Mouse (Mus musculus) stomach, embryonic 16.5 days (tissue): Measurements from ENCODE around the gene Rabl3. TPM values are rescaled to one million over a fixed set of nuclear protein-coding genes. Genes with fewer than 3 reads are reported as not detected.

ENCODE experiments used
- ATAC-seq: fragments of 200-750 bp; cut with Nextera tagmentation; 2 replicates; pipeline ENCODE4 v1.8.0; 2017; ENCODE audit warnings: moderate number of reproducible peaks, moderate TSS enrichment; ENCODE audit not compliant: insufficient read depth, low FRiP score
- H3K27ac ChIP-seq: fragments of 300-500 bp; sonication (generic); 2 replicates; pipeline ENCODE4 v1.5.1; 2014; ENCODE audit warnings: low read length
- H3K27me3 ChIP-seq: fragments of 300-500 bp; sonication (generic); 2 replicates; pipeline ENCODE4 v1.6.1; 2014; ENCODE audit warnings: low read length, control low read depth, mixed read lengths; ENCODE audit not compliant: control insufficient read depth, insufficient read depth
- H3K36me3 ChIP-seq: fragments of 300-500 bp; sonication (generic); 2 replicates; pipeline ENCODE4 v1.6.1; 2014; ENCODE audit warnings: low read length; ENCODE audit not compliant: control insufficient read depth, insufficient read depth
- H3K4me1 ChIP-seq: fragments of 300-500 bp; sonication (generic); 2 replicates; pipeline ENCODE4 v1.6.1; 2014; ENCODE audit warnings: low read length, control low read depth, mixed read lengths; ENCODE audit not compliant: control insufficient read depth, insufficient read depth
- H3K4me2 ChIP-seq: fragments of 300-500 bp; sonication (generic); 2 replicates; pipeline ENCODE4 v1.6.1; 2014; ENCODE audit warnings: low read depth, low read length, mixed read lengths
- H3K4me3 ChIP-seq: fragments of 300-500 bp; sonication (generic); replicated peaks from 2 replicates; pipeline ENCODE4 v1.5.1; 2014; ENCODE audit warnings: mild to moderate bottlenecking, low read length
- H3K9ac ChIP-seq: fragments of 300-500 bp; sonication (generic); 2 replicates; pipeline ENCODE4 v1.6.1; 2014; ENCODE audit warnings: low read length
- H3K9me3 ChIP-seq: fragments of 300-500 bp; sonication (generic); replicated peaks from 2 replicates; pipeline ENCODE4 v1.6.1; 2016; ENCODE audit warnings: low read length, control low read depth; ENCODE audit not compliant: control insufficient read depth
- WGBS: fragments of 180-500 bp; shearing (Covaris S2); extraction: QIAGEN DNeasy Blood & Tissue Kit; methylation state at CpG from one replicate; pipeline ENCODE4 v1.1.7; 2014; 5-methylcytosine and 5-hydroxymethylcytosine counted together
- polyA plus RNA-seq: library from polyadenylated mRNA; unstranded; fragments of >200 nt; fragmentation: Nextera tagmentation; extraction: Ambion mirVana; gene quantifications from 2 replicates; pipeline ENCODE4 v1.2.1, GENCODE M21; 2015

Gene Rabl3
- polyA plus RNA-seq, 1 experiment from 2014 or later, result 22.4 TPM

DNA sequence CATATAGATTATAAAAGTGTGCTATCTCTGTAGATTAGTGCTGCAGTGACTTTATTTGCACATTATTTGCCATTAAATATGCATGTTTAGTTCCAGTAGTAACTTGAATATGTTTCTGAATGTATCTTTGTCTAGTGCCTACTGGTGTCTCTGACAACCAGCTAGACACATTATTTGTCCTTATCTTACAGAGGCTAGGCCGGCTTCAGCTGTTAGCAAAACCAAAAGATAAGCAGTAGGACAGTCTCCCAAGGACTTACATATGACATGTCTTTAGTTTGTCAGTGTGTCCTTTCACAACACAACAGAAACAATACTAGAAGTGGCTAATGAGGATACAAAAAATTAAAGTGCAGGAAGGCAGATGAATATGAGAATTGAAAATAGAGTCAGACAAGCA, 25.4 kb downstream of the Rabl3 start:
- Histone ChIP-seq H3K36me3 (0 out of 2 replicates have a peak, but pooled peaks cover 4% of the 10 kb centered on the region), H3K4me1 (no peaks in the 10 kb centered on the region), H3K4me2 (no peak overlapping the region), H3K27me3 (no peaks in the 10 kb centered on the region), H3K27ac (no peak overlapping the region), H3K4me3 (no peak overlapping the region), H3K9ac (no peak overlapping the region), H3K9me3 (no peaks in the 10 kb centered on the region)
- WGBS, result 57% methylated on average over 1 of the region's 1 CpGs
- ATAC-seq, result no peak

DNA sequence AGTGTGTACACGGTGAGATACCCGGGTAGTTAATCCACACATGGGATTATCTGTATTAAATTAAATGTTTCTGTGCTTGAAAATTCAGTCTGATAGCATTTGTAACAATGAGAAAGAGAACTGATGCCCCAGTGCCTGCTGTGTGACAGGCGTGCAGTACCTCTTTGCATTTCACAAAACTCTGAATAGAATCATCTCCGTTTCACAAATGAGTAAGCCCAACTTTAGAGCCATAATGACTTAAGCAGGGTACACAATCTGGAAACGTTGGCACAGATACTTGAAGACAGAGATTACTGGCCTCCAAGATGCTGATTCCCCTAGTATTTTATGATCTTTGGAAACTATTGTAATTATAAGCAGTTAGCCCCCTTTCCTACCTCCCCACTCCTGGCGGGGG, 26.4 kb downstream of the Rabl3 start:
- H3K4me1 ChIP-seq, result no peaks in the 10 kb centered on the region
- H3K9ac ChIP-seq, result no peak overlapping the region
- no peaks in the 10 kb centered on the region for H3K27me3 ChIP-seq
- ATAC-seq, result no peak
- no peak overlapping the region for H3K27ac ChIP-seq
- 0 out of 2 replicates have a peak, but pooled peaks cover 4% of the 10 kb centered on the region for H3K36me3 ChIP-seq
- WGBS, result 73% methylated on average over 6 of the region's 6 CpGs
- no peaks in the 10 kb centered on the region for H3K9me3 ChIP-seq
- H3K4me2 ChIP-seq, result no peak overlapping the region
- no peak overlapping the region for H3K4me3 ChIP-seq

DNA sequence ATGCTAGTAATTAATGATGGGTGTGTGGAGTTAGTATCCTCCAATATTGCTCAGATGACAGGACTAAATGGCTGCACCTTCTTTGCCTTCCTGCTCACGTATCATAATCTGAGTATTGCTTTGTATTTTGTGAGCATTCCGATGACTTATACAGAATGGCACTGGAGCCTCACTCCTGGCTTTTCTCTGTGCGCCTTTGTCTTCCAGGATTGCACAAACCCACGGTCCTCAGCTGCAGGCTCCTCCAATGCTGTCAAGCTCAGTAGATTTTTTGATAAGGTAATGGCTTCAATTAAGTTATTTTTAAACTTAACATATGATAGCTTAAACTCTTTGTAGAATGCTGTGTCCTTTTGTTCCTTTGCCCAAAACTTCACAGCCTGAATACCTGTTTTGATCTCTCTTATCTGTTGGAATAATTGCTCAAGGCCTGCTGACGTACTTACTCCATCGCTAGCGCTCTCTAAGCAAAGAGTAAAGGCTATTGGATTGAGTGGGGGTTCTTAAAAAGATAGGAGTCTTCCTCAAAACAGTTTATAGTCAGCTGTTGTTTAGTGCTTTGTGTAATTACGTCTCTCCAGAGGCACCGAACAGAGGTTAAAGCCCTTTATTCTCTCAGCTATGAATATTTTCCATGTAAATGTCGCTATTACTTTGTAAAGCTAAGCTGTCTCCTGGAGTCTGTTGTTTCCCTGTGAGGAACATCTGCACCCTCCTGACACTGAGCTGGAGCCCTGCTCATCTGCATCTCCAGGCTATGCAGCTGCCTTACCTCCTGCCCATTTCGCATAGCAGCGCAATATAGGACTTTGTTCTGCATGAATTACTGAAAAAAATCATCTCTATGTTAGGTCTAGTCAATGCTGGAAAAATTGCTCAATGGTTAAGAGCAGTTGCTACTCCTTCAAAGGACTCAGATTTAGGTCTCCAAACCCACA, 27.7 kb downstream of the Rabl3 start:
- H3K36me3 ChIP-seq, result peaks cover 4% of the 10 kb centered on the region; the same call in 1 of the 2 replicates
- H3K27ac ChIP-seq, result no peak overlapping the region
- H3K27me3 ChIP-seq, result no peaks in the 10 kb centered on the region
- 78% methylated on average over 12 of the region's 12 CpGs for WGBS
- no peak overlapping the region for H3K9ac ChIP-seq
- H3K9me3 ChIP-seq, result no peaks in the 10 kb centered on the region
- no peak overlapping the region for H3K4me3 ChIP-seq
- H3K4me1 ChIP-seq, result no peaks in the 10 kb centered on the region
- no peak for ATAC-seq
- no peak overlapping the region for H3K4me2 ChIP-seq

DNA sequence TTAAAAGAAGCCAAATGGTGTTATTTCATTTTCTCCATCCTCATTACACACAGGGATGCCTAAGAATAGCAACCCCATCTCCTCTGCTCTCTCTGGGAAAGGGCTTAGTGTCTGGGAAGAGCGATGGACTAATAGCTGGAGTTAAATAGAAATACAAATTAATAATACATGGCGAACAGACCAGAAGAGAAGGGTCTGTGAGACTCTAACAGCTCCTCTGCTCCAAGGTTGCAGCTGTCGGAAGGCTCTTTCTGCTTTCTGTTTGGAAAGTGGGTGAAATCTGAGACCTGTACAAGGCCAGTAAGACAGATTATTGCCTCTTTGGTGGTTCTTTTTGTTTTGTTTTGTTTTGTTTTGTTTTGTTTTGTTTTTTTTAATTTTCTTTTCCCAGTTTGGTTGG, 31.9 kb downstream of the Rabl3 start:
- Histone ChIP-seq H3K4me2 (no peak overlapping the region), H3K9ac (no peak overlapping the region), H3K9me3 (peaks cover 6% of the 10 kb centered on the region; the same call in 1 of the 2 replicates), H3K36me3 (peaks cover 4% of the 10 kb centered on the region; the same call in 1 of the 2 replicates), H3K4me3 (no peak overlapping the region), H3K4me1 (no peaks in the 10 kb centered on the region), H3K27ac (peak overlapping the region; percentile 27; the same call in 1 of the 2 replicates), H3K27me3 (no peaks in the 10 kb centered on the region)
- WGBS, result 71% methylated on average over 3 of the region's 3 CpGs
- ATAC-seq, result 0 out of 2 replicates have a peak, but pooled peaks have one; percentile 17

DNA sequence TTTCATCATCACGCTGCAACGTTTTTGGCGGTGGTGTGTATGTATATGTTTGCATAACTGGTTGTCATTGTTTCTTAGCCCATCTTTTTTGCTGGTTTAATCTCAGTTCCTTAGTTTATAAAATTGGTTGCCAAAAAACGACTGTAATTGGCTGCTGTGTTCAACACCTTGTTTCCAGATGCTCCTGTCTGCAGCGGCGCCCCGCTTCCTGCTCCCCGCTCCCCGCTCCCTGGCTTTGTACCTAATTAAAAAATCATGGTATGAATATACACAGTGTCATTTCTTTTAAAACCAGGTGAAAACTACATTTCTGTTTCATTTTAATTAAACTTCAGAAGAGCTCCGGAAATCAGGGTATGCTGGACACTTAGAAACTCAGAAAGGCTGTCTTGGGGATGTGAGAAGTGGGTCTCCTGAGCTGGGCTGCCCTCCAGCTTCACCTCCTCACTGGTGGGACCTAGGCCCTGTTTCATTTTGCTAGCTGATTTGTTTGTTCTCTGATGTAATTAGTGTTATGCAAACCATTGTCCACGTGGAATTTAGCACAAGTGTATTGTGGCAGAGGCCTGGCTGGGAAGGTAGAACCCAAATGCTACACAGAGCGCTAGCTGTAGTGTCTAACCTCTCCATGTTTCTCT, 32.6 kb downstream of the Rabl3 start:
- no peak overlapping the region for H3K4me3 ChIP-seq
- H3K36me3 ChIP-seq, result peaks cover 4% of the 10 kb centered on the region; the same call in 1 of the 2 replicates
- H3K9ac ChIP-seq, result no peak overlapping the region
- H3K9me3 ChIP-seq, result peaks cover 6% of the 10 kb centered on the region; the same call in 1 of the 2 replicates
- no peaks in the 10 kb centered on the region for H3K27me3 ChIP-seq
- H3K27ac ChIP-seq, result no peak overlapping the region
- H3K4me2 ChIP-seq, result no peak overlapping the region
- ATAC-seq, result no peak
- no peaks in the 10 kb centered on the region for H3K4me1 ChIP-seq
- WGBS, result 87% methylated on average over 12 of the region's 12 CpGs

DNA sequence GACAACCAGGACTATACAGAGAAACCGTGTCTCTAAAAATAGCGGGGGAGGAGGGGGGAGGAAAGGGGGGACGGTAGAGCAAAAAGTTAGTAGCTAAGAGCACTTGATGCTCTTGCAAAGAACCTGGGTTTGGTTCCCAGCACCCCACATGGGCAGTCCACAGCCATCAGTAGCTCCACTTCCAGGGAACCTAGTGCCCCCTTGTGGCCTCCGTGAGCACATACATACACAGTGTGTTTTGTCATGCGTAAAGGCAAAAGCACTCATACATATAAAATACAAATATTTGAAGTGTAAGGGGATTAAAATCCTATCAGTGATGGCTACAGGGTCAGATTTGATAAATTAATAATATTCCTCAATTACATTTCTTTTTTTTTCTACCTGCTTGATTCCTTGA, 33.4 kb downstream of the Rabl3 start:
- H3K4me2 ChIP-seq, result no peak overlapping the region
- peaks cover 6% of the 10 kb centered on the region; the same call in 1 of the 2 replicates for H3K9me3 ChIP-seq
- peaks cover 4% of the 10 kb centered on the region; the same call in 1 of the 2 replicates for H3K36me3 ChIP-seq
- H3K27me3 ChIP-seq, result no peaks in the 10 kb centered on the region
- no peak overlapping the region for H3K27ac ChIP-seq
- no peak overlapping the region for H3K4me3 ChIP-seq
- no peak overlapping the region for H3K9ac ChIP-seq
- WGBS, result 91% methylated on average over 5 of the region's 5 CpGs
- ATAC-seq, result no peak
- no peaks in the 10 kb centered on the region for H3K4me1 ChIP-seq

DNA sequence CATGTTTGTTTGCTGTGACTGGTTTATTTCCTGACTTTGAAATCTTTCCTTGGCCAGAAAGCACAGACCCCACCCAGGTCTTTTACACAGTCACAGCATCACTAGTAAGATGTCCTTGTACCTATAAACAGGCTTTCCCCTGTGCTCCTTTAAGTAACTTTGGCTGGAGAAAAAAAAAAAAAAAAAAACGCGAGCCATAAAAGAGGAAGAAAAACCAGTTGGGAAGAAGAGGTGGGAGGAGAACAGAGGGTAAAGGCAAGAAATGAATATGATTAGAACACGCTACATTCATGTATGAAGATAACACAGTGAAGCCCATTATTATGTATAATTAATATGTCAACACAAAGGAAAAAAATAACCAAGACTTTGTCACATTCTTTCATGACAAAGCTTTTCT, 35.6 kb downstream of the Rabl3 start:
- peaks cover 6% of the 10 kb centered on the region; the same call in 1 of the 2 replicates for H3K9me3 ChIP-seq
- no peak overlapping the region for H3K4me3 ChIP-seq
- H3K4me2 ChIP-seq, result no peak overlapping the region
- no peak for ATAC-seq
- no peaks in the 10 kb centered on the region for H3K27me3 ChIP-seq
- WGBS, result 60% methylated on average over 3 of the region's 3 CpGs
- H3K27ac ChIP-seq, result no peak overlapping the region
- no peaks in the 10 kb centered on the region; the same call in 1 of the 2 replicates for H3K36me3 ChIP-seq
- H3K9ac ChIP-seq, result no peak overlapping the region
- H3K4me1 ChIP-seq, result no peaks in the 10 kb centered on the region

DNA sequence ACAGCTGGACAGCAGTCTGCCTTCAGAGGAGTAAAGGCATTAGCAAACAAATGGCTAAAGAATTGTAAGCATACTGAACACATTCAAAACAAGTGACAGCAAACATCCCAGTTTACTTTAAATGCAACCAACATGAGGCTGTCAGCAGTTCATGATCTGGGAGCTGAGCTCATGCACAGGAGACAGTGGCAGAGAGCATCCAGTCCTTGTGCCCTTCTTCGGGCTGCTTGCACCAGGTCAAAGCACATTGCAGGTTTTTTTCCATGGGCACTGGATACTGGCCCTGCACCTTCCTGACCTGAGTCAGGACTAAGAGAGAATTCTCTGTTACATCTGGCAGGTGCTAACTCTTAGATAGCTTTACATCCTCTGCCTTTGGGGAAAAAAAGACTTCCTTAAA, 39.9 kb downstream of the Rabl3 start:
- no peak overlapping the region for H3K27ac ChIP-seq
- no peaks in the 10 kb centered on the region for H3K36me3 ChIP-seq
- H3K4me3 ChIP-seq, result no peak overlapping the region
- H3K9ac ChIP-seq, result no peak overlapping the region
- H3K4me2 ChIP-seq, result no peak overlapping the region
- no peaks in the 10 kb centered on the region for H3K4me1 ChIP-seq
- no peaks in the 10 kb centered on the region for H3K9me3 ChIP-seq
- 85% methylated on average over 1 of the region's 1 CpGs for WGBS
- no peak for ATAC-seq
- H3K27me3 ChIP-seq, result no peaks in the 10 kb centered on the region

DNA sequence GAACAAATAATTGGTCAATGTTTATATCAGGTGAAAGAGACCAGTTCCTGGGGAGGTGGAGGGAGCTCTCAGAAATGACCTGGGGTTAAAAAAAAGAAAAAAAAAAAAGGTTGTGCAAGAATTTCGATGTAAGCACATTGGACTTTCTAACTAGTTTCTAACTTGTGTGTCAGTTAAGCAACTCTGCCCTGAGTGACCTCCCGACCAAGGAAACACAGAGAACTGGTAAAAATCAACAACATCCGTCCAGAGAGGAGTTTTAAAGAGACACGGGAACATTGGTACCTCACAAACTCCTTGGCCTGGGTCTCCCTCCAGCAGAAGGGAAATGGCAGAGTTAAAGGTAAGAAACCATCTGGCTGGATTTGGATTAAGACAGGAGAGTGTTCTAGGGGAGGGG, 40.3 kb downstream of the Rabl3 start, which contains the start of gene Hgd:
TSS of gene Hgd (plus strand) at position 160 of the 400 bp plus-strand sequence.
- no peaks in the 10 kb centered on the region for H3K9me3 ChIP-seq
- no peak within 1 kb of the TSS for H3K4me3 ChIP-seq
- no peak within 1 kb of the TSS for H3K9ac ChIP-seq
- no peaks in the 10 kb centered on the region for H3K27me3 ChIP-seq
- WGBS, result 48% methylated on average over 4 of the region's 4 CpGs
- H3K4me1 ChIP-seq, result no peaks in the 10 kb centered on the region
- no peaks in the 10 kb centered on the region for H3K36me3 ChIP-seq
- ATAC-seq, result no peak
- H3K27ac ChIP-seq, result no peak within 1 kb of the TSS
- no peak within 1 kb of the TSS for H3K4me2 ChIP-seq
